Mouse (Mus musculus) small intestine, adult 2 months (tissue): ENCODE results near the gene Zfp598. TPM values are rescaled to one million over a fixed set of nuclear protein-coding genes. Genes with fewer than 3 reads are reported as not detected.

Experiments used
- H3K27ac ChIP-seq: fragments of 200-500 bp; 2 replicates; pipeline ENCODE4 v1.5.1; 2012; ENCODE audit warnings: low read depth, low read length, control low read depth, inconsistent platforms; ENCODE audit not compliant: insufficient read depth
- H3K27me3 ChIP-seq: fragments of 200-500 bp; 2 replicates; pipeline ENCODE4 v1.6.1; 2012; ENCODE audit warnings: mild to moderate bottlenecking, moderate library complexity, low read length, inconsistent platforms; ENCODE audit not compliant: control insufficient read depth, insufficient read depth
- H3K36me3 ChIP-seq: fragments of 200-500 bp; 2 replicates; pipeline ENCODE4 v1.6.1; 2012; ENCODE audit warnings: mild to moderate bottlenecking, low read length, control low read depth, inconsistent platforms; ENCODE audit not compliant: control insufficient read depth, insufficient read depth
- H3K4me1 ChIP-seq: fragments of 200-500 bp; 2 replicates; pipeline ENCODE4 v1.6.1; 2012; ENCODE audit warnings: low read length, inconsistent platforms, mixed read lengths; ENCODE audit not compliant: control insufficient read depth, insufficient read depth, insufficient read length
- H3K4me3 ChIP-seq: fragments of 200-500 bp; 2 replicates; pipeline ENCODE4 v1.5.1; 2012; ENCODE audit warnings: low read depth, mild to moderate bottlenecking, control low read depth, inconsistent platforms, low read length, moderate library complexity
- CTCF ChIP-seq: fragments of 200-500 bp; IDR thresholded peaks from 2 replicates; pipeline ENCODE4 v1.5.1; 2012; ENCODE audit warnings: low read depth, mild to moderate bottlenecking, control low read depth, inconsistent platforms, low read length, moderate library complexity, mixed read lengths; ENCODE audit not compliant: insufficient replicate concordance, insufficient read length; ENCODE audit errors: extremely low read depth
- POLR2A ChIP-seq: fragments of 200-500 bp; IDR thresholded peaks from 2 replicates; pipeline ENCODE4 v1.6.1; 2012; ENCODE audit warnings: low read depth, mild to moderate bottlenecking, control low read depth, inconsistent platforms, low read length, moderate library complexity
- WGBS: fragments of 180-500 bp; shearing (Covaris S2); methylation state at CpG from one replicate; pipeline ENCODE4 v1.1.7; 2018; 5-methylcytosine and 5-hydroxymethylcytosine counted together
- polyA plus RNA-seq: library from polyadenylated mRNA; depleted of rRNA; stranded (reverse); fragments of >200 nt; gene quantifications from 2 replicates; pipeline ENCODE4 v1.2.3, GENCODE M21; 2012

The Zfp598 gene
- polyA plus RNA-seq, 1 experiment, result 85.8 TPM

- 82% methylated on average over 3 of the region's 3 CpGs for WGBS
- Histone ChIP-seq H3K36me3 (0 out of 2 replicates have a peak, but pooled peaks cover 1% of the 10 kb centered on the region), H3K4me3 (no peak overlapping the region), H3K27me3 (peaks cover 11% of the 10 kb centered on the region), H3K4me1 (peaks cover 8% of the 10 kb centered on the region; the same call in 1 of the 2 replicates), H3K27ac (peak overlapping the region; percentile 85)
- TF ChIP-seq POLR2A (no peak), CTCF (no peak)
These were observed 23.6 kb upstream of the Zfp598 start for GRCm38 (mm10) chr17:24645916-24646315.

DNA sequence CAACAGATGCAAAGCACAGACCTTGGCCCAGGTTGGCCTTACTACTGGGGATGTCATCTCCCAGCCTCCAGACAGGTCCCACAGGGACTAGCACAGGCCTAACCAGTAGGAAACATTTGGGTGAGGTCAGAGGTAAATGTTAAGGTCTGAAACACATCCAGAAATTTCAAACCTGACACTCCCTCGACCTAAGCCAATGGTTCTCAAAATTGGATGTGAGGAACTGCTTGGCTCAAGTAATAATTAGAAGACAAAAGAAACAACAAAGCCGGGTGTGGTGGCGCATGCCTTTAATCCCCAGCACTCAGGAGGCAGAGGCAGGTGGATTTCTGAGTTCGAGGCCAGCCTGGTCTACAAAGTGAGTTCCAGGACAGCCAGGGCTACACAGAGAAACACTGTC lies 23.1 kb upstream of the Zfp598 start:
- Histone ChIP-seq H3K27ac (0 out of 2 replicates have a peak overlapping the region, but pooled peaks have one; percentile 16), H3K27me3 (peaks cover 11% of the 10 kb centered on the region), H3K4me3 (no peak overlapping the region), H3K36me3 (0 out of 2 replicates have a peak, but pooled peaks cover 1% of the 10 kb centered on the region), H3K4me1 (peaks cover 8% of the 10 kb centered on the region; the same call in 1 of the 2 replicates)
- WGBS, result 83% methylated on average over 4 of the region's 4 CpGs
- TF ChIP-seq POLR2A, result no peak
- TF ChIP-seq CTCF, result no peak

- Histone ChIP-seq H3K27ac (no peak overlapping the region), H3K36me3 (no peaks in the 10 kb centered on the region), H3K27me3 (peaks cover 11% of the 10 kb centered on the region), H3K4me3 (peak overlapping the region; percentile 47), H3K4me1 (peaks cover 8% of the 10 kb centered on the region; the same call in 1 of the 2 replicates)
- TF ChIP-seq POLR2A (no peak), CTCF (no peak)
- 88% methylated on average over 11 of the region's 11 CpGs for WGBS
These were observed 22.0 kb upstream of the Zfp598 start for GRCm38 (mm10) chr17:24647493-24647892.

GRCm38 (mm10) chr17:24648731-24649377 lies 20.6 kb upstream of the Zfp598 start:
- peak overlapping the region; percentile 94 for H3K4me3 ChIP-seq
- TF ChIP-seq POLR2A (no peak), CTCF (no peak)
- no peaks in the 10 kb centered on the region for H3K36me3 ChIP-seq
- no peak overlapping the region for H3K27ac ChIP-seq
- WGBS, result 80% methylated on average over 10 of the region's 10 CpGs
- peaks cover 11% of the 10 kb centered on the region for H3K27me3 ChIP-seq
- peaks cover 8% of the 10 kb centered on the region; the same call in 1 of the 2 replicates for H3K4me1 ChIP-seq

DNA sequence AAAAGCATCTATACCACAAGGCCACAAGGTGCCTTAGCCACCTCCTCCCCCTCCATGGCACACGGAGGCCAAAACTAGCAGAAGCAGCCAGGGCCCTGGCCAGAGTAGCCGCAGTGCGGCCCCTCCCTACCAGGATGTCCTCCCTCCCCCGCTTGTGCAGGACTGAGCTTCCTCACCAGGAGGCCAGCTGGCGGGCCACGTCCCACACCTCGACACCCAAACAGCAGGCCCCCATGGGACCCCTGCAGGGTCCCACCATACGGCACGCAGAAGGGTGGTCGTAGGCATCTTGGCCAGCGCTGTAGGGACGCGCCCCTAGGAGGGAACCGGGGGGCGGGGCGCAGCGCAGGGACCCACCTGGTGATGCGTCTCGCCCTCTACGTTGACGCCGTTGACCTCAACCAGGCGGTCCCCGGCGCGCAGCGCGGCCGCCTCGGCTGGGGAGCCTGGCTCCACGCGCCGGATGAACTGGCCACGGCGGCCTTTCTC lies 19.9 kb upstream of the Zfp598 start:
- WGBS, result 3% methylated on average over 34 of the region's 35 CpGs

GRCm38 (mm10) chr17:24650070-24650616 lies 19.3 kb upstream of the Zfp598 start, which contains the start of gene Slc9a3r2:
Slc9a3r2 (minus strand) TSS chr17:24650327.
- H3K4me3 ChIP-seq, result peak within 1 kb of the TSS; percentile 94
- H3K27me3 ChIP-seq, result peaks cover 11% of the 10 kb centered on the region
- 1% methylated on average over 41 of the region's 41 CpGs for WGBS
- no peak for TF ChIP-seq CTCF
- TF ChIP-seq POLR2A, result 0 out of 2 replicates have a peak, but pooled peaks have one; percentile 31
- H3K27ac ChIP-seq, result peak within 1 kb of the TSS; percentile 61; the same call in 1 of the 2 replicates
- peaks cover 8% of the 10 kb centered on the region; the same call in 1 of the 2 replicates for H3K4me1 ChIP-seq
- no peaks in the 10 kb centered on the region for H3K36me3 ChIP-seq

More for the DNA sequence above, 19.9 kb upstream of the Zfp598 start:
- TF ChIP-seq POLR2A, result no peak
- TF ChIP-seq CTCF, result no peak
- Histone ChIP-seq H3K27ac (peak overlapping the region; percentile 61; the same call in 1 of the 2 replicates), H3K4me1 (peaks cover 8% of the 10 kb centered on the region; the same call in 1 of the 2 replicates), H3K36me3 (no peaks in the 10 kb centered on the region), H3K27me3 (peaks cover 11% of the 10 kb centered on the region), H3K4me3 (peak overlapping the region; percentile 94)

- Histone ChIP-seq H3K27ac (peak overlapping the region; percentile 11; the same call in 1 of the 2 replicates), H3K4me1 (0 out of 2 replicates have a peak, but pooled peaks cover 6% of the 10 kb centered on the region), H3K27me3 (peaks cover 11% of the 10 kb centered on the region), H3K4me3 (no peak overlapping the region), H3K36me3 (no peaks in the 10 kb centered on the region)
- TF ChIP-seq POLR2A (no peak), CTCF (no peak)
- 47% methylated on average over 4 of the region's 4 CpGs for WGBS
These were observed 18.7 kb upstream of the Zfp598 start for GRCm38 (mm10) chr17:24650766-24651165.
